Mouse (Mus musculus): Measurements from ENCODE around the gene Rrn3. TPM values are rescaled to one million over a fixed set of nuclear protein-coding genes. Genes with fewer than 3 reads are reported as not detected.
"Not testable (repeated sequence)": the region's sequence is repeated elsewhere in the genome, so short reads cannot be mapped to it uniquely, and the experiment has no call there.

The Rrn3 gene
- polyA plus RNA-seq, 1 experiment from 2014 or later, result 66.1 TPM

DNA sequence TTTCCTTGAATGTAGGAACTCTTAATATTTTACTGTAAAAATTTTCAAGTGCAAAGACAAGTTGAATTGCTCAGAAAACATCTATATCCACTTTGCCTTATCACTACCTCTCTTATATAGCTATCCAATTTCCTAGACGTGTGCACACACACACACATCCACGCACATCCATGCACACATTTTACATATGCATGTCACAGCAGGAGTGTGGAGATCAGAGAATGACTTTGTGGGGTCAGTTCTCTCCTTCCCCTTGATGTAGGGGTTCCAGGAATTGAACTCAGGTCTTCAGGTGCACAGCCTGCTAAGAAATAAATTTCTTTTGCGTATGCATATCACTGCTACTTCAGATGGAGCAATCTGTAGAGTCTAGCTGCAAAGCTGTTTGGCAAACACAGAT lies 32.4 kb upstream of the Rrn3 start:
- Histone ChIP-seq H3K27ac (ENCODE audit: low read depth) (no peak overlapping the region), H3K9me3 (ENCODE audit: low read depth, low read length) (no peaks in the 10 kb centered on the region), H3K4me1 (ENCODE audit: insufficient read depth) (no peaks in the 10 kb centered on the region), H3K36me3 (ENCODE audit: insufficient read depth) (no peaks in the 10 kb centered on the region), H3K4me3 (ENCODE audit: low read depth, low read length) (no peak overlapping the region), H3K27me3 (ENCODE audit: insufficient read depth, low read length) (no peaks in the 10 kb centered on the region), H3K9ac (no peak overlapping the region), H3K4me2 (no peak overlapping the region)
- DNase-seq (no peak), ATAC-seq (ENCODE audit: insufficient read depth) (no peak)
- no peak for TF ChIP-seq CTCF (IDR thresholded peaks at IDR 0.05; ENCODE audit: low read depth)
- 58% methylated on average over 3 of the region's 3 CpGs for WGBS

DNA sequence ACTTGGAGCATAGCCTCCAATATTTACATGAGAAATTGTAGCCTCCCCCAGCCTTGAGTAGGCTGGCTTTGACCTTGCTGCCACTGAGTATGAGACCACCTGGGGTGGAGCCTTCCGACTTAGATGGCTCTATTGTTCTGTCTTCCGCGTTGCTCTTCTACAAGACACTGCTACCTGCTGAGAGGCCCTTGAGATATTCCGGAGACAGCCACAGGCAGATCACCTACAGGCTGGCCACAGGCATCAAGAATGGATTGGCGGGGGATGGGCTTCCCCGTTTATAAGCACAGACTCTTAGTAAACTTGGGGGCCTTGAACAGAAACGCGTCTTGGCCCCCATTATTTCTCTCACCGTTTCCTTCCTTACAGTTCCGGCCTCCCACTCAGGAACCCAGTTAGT lies 31.7 kb upstream of the Rrn3 start:
- not testable (repeated sequence) for H3K27me3 ChIP-seq (ENCODE audit: insufficient read depth, low read length); H3K9me3 ChIP-seq (ENCODE audit: low read depth, low read length); H3K4me2 ChIP-seq; DNase-seq; H3K9ac ChIP-seq; H3K4me1 ChIP-seq (ENCODE audit: insufficient read depth); H3K4me3 ChIP-seq (ENCODE audit: low read depth, low read length); H3K27ac ChIP-seq (ENCODE audit: low read depth); H3K36me3 ChIP-seq (ENCODE audit: insufficient read depth); ATAC-seq (ENCODE audit: insufficient read depth)
- 22% methylated on average over 10 of the region's 10 CpGs for WGBS

- H3K27ac ChIP-seq (ENCODE audit: low read depth), result no peak overlapping the region
- no peaks in the 10 kb centered on the region for H3K27me3 ChIP-seq (ENCODE audit: insufficient read depth, low read length)
- DNase-seq (no peak), ATAC-seq (ENCODE audit: insufficient read depth) (no peak)
- TF ChIP-seq CTCF (IDR thresholded peaks at IDR 0.05; ENCODE audit: low read depth), result no peak
- H3K4me2 ChIP-seq, result no peak overlapping the region
- no peaks in the 10 kb centered on the region for H3K9me3 ChIP-seq (ENCODE audit: low read depth, low read length)
- WGBS, result 64% methylated on average over 5 of the region's 5 CpGs
- H3K36me3 ChIP-seq (ENCODE audit: insufficient read depth), result no peaks in the 10 kb centered on the region
- H3K4me3 ChIP-seq (ENCODE audit: low read depth, low read length), result no peak overlapping the region
- no peaks in the 10 kb centered on the region for H3K4me1 ChIP-seq (ENCODE audit: insufficient read depth)
- no peak overlapping the region for H3K9ac ChIP-seq
Measured at GRCm38 (mm10) chr16:13749306-13749705, 31.2 kb upstream of the Rrn3 start.

DNA sequence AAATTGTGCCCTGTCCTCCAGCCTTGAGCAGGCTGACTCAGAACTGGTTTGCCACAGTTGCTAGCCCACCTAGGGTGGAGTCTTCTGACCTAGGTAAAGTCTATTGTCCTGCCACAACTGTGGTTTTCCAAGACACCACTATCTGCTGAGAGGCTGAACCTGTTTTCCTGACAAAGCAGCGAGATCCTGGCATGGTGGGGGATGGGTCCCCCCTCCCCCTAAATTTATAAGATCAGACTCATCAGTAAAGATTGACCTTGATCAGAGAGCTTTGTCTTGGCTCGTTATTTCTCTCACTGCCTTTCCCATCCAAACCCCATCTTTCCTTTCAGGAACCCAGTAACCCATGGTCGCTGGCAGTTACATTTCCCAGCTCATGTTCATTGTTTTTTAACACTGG lies 30.5 kb upstream of the Rrn3 start:
- no peak for DNase-seq
- H3K4me3 ChIP-seq (ENCODE audit: low read depth, low read length), result no peak overlapping the region

GRCm38 (mm10) chr16:13750626-13751025 lies 29.9 kb upstream of the Rrn3 start:
- DNase-seq (no peak), ATAC-seq (ENCODE audit: insufficient read depth) (no peak)
- no peak for TF ChIP-seq CTCF (IDR thresholded peaks at IDR 0.05; ENCODE audit: low read depth)
- Histone ChIP-seq H3K36me3 (ENCODE audit: insufficient read depth) (no peaks in the 10 kb centered on the region), H3K9ac (no peak overlapping the region), H3K27me3 (ENCODE audit: insufficient read depth, low read length) (no peaks in the 10 kb centered on the region), H3K9me3 (ENCODE audit: low read depth, low read length) (no peaks in the 10 kb centered on the region), H3K27ac (ENCODE audit: low read depth) (no peak overlapping the region), H3K4me3 (ENCODE audit: low read depth, low read length) (no peak overlapping the region), H3K4me1 (ENCODE audit: insufficient read depth) (no peaks in the 10 kb centered on the region), H3K4me2 (no peak overlapping the region)
- WGBS, result 91% methylated on average over 13 of the region's 13 CpGs

More for the DNA sequence above, 30.5 kb upstream of the Rrn3 start:
- ATAC-seq (ENCODE audit: insufficient read depth), result no peak
- TF ChIP-seq CTCF (IDR thresholded peaks at IDR 0.05; ENCODE audit: low read depth), result no peak
- Histone ChIP-seq H3K27me3 (ENCODE audit: insufficient read depth, low read length) (no peaks in the 10 kb centered on the region), H3K36me3 (ENCODE audit: insufficient read depth) (no peaks in the 10 kb centered on the region), H3K4me2 (no peak overlapping the region), H3K9me3 (ENCODE audit: low read depth, low read length) (no peaks in the 10 kb centered on the region), H3K27ac (ENCODE audit: low read depth) (no peak overlapping the region), H3K4me1 (ENCODE audit: insufficient read depth) (no peaks in the 10 kb centered on the region), H3K9ac (no peak overlapping the region)
- WGBS, result 55% methylated on average over 3 of the region's 3 CpGs

GRCm38 (mm10) chr16:13753986-13754385 lies 26.5 kb upstream of the Rrn3 start:
- Histone ChIP-seq H3K36me3 (ENCODE audit: insufficient read depth) (no peaks in the 10 kb centered on the region), H3K9ac (no peak overlapping the region), H3K4me1 (ENCODE audit: insufficient read depth) (no peaks in the 10 kb centered on the region), H3K4me2 (peak overlapping the region; percentile 96), H3K4me3 (ENCODE audit: low read depth, low read length) (peak overlapping the region; percentile 63; the same call in 1 of the 2 replicates), H3K9me3 (ENCODE audit: low read depth, low read length) (no peaks in the 10 kb centered on the region), H3K27me3 (ENCODE audit: insufficient read depth, low read length) (no peaks in the 10 kb centered on the region), H3K27ac (ENCODE audit: low read depth) (no peak overlapping the region)
- ATAC-seq (ENCODE audit: insufficient read depth), result no peak; the same call in 1 of the 2 replicates
- DNase-seq, result no peak
- WGBS, result 79% methylated on average over 8 of the region's 8 CpGs
- no peak for TF ChIP-seq CTCF (IDR thresholded peaks at IDR 0.05; ENCODE audit: low read depth)

DNA sequence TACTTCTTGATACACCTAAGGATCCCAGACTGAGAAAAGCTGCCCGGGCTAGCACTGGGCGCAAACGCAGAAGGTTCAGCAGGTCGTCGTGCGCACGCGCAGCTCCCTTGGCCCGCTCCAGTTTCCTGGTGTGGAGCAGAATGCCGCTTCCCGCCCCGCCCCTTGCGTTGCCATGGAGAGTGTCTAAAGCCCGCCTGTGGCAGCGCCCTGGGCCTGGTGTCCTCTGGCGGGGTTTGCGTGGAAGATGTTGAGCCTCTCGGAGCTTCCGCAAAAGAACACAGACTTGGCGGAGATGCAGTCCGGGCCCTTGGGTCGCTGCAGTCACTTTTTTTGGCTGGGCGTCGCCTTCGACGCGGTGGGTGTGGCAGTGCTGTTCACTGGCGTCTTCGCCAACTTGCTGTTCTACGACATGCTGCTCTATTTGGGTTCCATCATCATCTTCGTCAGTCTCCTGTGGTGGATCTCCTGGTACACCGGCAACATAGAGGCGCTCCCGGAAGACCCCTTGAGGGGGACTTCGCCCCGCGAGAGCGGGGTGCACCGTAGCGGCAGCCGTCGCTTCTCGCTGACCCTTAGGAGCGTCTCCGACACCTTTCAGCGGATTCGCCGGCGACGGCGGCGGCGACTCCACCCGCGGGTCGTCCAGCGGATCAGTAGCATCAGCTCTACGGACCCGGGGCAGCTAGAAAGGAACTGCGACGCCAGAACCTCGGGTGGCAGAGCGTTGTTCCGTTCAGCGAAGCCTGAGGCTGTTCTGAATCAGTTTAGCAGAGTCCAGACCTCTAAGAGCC lies 25.9 kb upstream of the Rrn3 start:
- Histone ChIP-seq H3K4me3 (ENCODE audit: low read depth, low read length) (peak overlapping the region; percentile 63), H3K4me1 (ENCODE audit: insufficient read depth) (no peaks in the 10 kb centered on the region), H3K9me3 (ENCODE audit: low read depth, low read length) (no peaks in the 10 kb centered on the region), H3K4me2 (peak overlapping the region; percentile 96), H3K9ac (peak overlapping the region; percentile 57), H3K27me3 (ENCODE audit: insufficient read depth, low read length) (no peaks in the 10 kb centered on the region), H3K36me3 (ENCODE audit: insufficient read depth) (no peaks in the 10 kb centered on the region), H3K27ac (ENCODE audit: low read depth) (no peak overlapping the region)
- no peak for TF ChIP-seq CTCF (IDR thresholded peaks at IDR 0.05; ENCODE audit: low read depth)
- peak; percentile 98 for DNase-seq
- WGBS, result under 1% methylated on average over 65 of the region's 65 CpGs
- ATAC-seq (ENCODE audit: insufficient read depth), result peak; percentile 98
